Mouse (Mus musculus): Measurements from ENCODE around the gene Itga11.
A peak's percentile ranks its signal among the peaks of the same experiment; 100 is the strongest.

DNA sequence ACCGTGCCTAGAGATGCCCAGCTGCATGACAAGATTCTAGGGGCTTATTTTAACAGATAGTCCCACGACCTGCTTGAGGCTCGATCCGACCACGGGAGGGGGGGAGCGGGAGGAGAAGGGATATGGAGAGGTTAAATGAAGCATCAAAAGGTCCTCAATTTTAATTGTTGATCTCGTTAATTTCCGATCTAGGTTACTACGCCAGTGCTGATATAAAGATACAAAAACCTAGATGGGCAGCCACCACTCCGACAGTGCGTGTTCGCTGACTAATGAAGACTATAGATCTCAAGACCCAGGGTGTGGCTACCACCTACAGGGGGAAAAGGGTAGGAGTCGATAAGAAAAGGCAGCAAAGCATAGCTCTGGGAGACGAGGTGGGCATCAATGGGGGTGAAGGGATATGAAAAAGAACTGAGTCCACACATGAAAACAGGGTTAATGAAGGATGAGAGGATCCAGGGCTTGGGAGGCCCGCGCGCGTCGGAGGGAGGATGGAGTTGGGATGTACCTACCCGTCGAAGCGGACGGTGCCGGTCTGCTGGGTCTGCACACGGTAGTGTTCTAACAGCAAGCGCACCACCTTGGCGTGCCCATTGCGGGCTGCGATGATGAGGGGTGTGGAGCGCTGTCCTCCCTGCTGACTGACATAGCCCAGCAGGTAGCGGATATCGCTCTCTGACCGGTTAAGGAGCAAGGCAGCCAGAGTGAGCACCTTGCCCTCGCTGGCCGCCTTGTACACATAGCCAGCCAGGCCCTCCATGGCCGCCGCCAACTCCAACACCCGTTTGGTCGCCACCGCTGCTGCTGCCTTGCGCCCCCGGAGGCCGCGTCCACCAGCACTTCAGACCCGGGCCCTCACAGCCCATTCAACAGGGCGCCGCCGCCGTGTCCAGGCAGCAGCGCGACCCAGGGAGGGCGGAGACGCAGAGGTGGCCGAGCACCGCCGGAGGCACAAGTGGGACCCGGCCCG, 133.2 kb downstream of the Itga11 start:
- TF ChIP-seq POLR2A (IDR thresholded peaks at IDR 0.05; ENCODE audit: extremely low read depth, insufficient read depth, low read length) = no peak
- peak; percentile 1; the same call in 1 of the 2 replicates for TF ChIP-seq CTCF (IDR thresholded peaks at IDR 0.05; ENCODE audit: low read depth, low read length)

Data from liver, adult 2 months (tissue).